Mouse (Mus musculus): ENCODE measurements around the gene Pecr.

The Pecr gene

DNA sequence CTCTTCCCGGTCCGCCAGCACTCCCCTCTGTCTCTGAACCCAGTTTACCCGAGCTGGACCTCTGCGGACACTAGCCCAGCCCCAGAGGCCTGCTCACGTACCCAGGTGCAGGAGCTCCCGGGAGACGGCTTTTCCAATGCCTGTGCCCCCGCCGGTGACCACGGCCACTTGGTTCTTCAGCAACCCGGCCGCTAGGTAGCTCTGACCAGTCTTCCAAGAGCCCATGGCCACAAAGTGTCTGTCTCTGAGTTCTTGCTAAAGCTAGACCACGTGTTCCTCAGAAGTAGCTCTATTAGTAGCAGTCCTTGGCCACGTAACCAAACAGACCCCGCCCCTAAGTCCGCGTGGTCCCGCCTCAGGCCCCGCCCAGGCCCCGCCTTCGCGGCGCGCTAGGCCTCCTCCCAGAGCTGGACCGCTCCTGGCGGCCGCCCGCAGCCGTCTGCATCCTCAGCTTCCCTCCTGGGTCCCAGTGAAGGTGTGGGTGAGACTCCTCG, at the start of gene Pecr, which contains the start of gene Tmem169:
TSS of gene Pecr (minus strand) at position 323 of the 494 bp plus-strand sequence.
TSS of gene Tmem169 (plus strand) at position 378 of the 494 bp plus-strand sequence.
- peak; percentile 85 for DNase-seq (ENCODE audit: low spot score)

DNA sequence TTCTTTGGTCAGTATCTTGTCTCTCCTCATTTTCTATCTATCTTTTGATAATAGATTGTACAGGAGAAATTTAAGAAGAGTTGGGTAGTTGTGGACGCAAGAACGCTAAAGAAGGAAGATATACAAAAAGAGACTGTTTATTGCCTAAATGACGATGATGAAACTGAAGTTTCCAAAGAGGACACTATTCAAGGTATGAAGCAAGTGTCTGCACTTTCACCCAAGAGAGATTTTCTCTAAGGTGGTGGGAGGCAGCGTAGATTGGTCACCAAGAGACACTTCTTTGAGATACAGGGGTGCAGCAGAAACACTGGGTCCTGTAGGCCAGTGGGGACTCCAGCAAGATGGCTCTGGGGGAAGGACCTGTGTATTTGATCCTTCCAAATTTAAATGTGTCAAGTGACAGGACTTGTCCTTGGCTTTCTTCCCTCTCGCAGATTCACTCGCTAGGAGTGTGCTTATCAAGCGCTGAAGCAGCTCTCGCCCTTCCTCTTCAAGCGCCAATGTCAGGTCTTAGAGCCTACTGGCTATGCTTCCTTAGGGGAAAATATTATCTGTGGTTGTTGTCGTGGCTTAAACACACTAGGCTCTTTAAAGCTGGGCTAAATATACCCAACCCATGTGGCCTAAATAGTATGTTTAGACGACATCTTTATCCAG, 42.2 kb upstream of the Pecr start:
- DNase-seq (ENCODE audit: low spot score) = no peak

DNA sequence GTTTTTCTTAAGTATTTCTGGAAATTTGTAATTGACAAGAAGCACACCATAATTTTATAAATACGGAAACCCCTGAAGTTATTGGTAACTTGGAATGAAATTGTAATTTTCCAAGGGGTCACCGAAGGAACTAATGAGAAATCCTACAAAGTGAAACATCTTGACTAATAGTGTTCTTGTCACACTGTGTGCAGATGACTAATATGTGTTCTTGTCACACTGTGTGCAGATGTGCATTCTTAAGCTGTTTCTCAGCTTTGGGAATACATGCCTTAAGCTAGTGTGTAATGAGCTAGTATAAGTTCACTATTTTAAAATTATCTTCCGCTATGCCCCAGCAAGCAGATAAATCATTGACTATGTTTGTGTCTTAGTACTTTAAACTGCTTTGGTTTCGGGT, 39.1 kb upstream of the Pecr start:
- DNase-seq (ENCODE audit: low spot score) = no peak

DNA sequence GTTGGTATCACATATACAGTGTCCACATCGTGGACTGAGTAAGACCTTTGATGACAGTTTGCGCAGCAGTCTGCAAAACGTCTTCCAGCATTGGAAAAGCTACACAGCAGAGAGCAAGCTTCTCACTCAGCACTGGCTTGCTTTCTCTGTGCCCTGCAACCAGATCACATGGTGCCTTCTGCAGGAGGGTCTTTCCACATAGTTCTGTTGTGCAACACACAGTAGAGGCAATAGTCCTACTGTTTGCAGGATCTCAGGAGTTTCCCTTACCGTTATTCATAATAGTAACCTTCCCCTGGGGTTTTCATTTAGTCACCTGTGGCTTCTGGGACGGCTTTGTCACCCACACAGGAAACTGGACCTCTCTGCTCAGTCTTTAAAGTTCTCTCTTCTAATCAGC, 36.6 kb upstream of the Pecr start:
- no peak for DNase-seq (ENCODE audit: low spot score)

DNA sequence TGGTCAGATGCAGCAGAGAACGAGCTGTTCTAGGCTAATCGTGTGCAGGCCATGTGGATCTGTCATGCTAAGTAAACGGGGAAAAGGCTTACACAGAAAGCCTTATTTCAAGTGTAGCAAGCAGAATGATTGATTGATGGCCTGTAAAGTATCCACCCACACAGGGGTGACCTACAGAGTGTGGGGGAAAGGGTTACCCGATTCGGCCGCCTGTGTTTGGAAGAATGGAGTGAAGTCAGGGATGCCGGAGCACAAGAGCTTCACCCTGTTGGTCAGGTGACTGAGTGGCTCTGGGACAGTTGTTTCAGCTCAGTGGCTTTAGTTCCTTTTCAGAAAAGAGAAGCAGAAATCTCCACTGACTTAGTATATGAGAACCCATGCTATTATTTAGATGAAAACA, 32.8 kb upstream of the Pecr start:
- no peak for DNase-seq (ENCODE audit: low spot score)

DNA sequence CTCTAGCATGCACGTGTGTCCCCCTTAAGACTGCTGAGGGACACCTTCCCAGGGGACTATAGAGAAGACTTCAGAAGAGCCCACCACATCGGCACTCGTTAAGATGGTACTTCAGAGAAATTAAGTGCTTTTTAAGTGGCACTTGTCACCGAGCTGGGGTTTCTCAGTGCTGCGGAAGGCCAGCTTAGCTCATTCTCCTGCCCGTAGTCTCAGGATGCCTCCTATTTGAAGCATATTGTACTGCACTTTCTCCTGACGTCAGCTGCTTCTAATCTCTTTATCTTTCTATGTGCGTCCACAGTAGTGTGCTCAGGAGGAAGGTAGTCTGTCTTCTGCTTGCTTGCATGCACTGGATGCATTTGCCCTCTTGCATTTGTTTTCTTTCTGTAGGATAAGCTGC, 32.3 kb upstream of the Pecr start:
- DNase-seq (ENCODE audit: low spot score) = no peak

DNA sequence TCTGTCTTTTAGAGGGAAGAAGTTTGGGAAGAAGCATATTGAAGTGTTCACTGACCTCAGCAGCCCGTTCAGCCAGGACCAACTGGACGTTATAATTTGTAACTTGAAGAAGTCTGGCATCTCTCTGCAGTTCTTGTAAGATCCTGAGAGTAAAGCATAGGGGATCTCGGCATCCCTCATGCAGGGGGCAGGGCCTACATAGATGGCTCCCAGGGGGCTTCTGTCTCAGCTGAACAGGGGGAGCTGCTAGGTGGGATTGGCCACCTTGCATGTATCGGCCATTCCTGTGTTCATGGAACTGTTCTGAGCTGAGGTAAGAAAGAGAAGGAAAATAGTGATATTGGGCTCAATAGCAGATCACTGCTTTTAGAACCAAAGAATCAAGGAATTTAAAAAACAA, 31.3 kb upstream of the Pecr start:
- DNase-seq (ENCODE audit: low spot score) = no peak

DNA sequence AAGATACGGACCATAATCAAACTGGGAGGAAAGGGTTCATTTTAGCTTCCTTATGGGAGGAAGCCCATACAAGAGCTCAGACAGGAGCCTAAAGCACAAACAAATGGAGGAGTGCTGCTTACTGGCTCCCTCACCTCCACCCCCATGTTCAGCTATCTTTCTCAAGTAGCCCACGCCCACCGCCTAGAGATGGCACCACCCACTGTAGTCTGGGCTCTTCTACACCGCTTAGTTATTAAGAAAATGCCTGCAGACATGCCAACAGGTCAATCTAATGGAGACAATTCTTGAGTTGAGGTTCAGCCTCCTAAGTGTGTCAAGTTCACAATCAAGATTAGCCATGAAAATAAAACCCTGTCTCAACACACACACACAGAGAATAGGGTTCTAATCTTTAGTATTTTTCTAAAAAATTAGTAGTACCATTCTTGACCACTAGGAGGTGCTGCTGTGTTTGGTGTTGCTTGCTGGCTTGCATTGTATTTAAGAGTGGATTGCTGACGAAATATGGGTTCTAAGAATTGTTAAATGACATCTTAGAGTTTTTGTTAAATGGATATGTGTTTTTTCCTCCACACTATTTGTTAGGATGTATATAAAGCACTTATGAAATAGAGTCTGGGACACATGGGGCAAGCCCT, 29.4 kb upstream of the Pecr start:
- peak; percentile 59 for DNase-seq (ENCODE audit: low spot score)

DNA sequence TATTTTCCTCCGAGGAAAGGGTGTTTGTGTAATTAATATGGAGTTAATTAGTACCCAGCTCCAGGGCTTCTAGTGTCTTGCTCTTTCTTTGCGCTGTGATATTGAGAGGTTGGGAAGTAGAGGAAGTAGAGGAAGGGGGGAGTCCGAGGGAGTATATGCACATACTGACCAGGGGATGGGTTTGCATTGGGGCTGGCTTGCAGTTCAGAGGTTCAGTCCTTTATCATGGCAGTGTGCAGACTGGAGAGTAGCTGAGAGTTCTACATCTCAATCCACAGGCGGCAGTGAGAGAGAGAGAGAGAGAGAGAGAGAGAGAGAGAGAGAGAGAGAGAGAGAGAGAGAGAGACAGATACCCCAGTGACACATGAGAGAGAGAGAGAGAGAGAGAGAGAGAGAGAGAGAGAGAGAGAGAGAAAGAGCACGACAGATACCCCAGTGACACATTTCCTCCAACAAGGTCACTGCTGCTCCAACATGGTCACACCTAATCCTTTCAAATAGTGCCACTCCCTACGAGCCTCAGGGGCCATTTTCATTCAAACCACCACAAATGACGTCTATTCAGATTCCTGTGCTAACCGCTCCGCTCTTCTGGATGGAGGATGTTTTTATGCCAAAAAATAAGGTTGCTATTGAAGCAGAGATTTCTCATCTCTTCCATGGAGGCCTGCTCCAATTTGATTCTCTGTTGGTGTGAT, 28.7 kb upstream of the Pecr start:
- no peak for DNase-seq (ENCODE audit: low spot score)

DNA sequence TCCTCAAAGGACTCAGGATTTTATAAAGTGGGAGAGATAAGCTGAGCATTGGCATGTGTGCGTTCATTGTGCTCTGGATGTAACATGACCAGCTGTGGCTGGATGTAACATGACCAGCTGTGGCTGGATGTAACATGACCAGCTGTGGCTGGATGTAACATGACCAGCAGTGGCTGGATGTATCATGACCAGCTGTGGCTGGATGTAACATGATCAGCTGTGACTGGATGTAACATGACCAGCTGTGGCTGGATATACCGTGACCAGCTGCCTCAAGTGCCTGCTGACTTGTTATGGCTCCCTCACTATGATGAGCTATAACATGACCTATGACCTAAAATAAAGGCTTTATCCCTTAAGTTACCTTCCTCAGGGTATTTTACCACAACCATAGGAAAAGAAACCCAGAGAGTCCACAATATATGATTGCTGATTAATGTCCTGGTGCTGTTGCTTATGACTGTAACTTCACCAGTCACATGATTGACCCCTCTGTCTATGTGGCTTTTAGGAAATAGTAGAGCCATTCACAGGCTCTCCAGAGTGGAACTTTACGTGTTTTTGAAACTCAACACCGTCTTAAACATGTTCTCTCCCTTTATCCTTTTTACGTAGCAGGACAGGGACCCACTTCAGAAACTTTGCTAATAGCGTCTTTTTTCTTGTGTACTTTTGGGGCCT, 25.8 kb upstream of the Pecr start:
- no peak for DNase-seq (ENCODE audit: low spot score)

DNA sequence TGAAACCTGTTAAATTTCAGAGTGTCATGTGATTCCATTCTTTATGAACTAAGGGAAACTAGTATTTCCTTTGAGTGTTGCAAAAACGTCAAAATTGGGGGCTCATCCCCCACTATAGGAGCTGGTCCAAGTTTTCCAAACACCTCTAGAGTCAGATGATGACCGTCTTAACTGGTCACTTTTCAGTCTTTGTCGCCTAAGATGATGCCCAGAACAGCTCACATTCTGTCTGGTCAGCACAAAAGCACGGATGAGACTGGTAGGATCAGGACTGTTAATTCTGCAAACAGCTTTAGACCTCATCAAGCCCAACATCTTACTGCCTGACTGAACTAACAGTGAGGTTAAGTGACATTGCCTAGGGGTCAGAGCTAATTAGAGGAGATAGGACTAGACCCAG, 24.8 kb upstream of the Pecr start:
- no peak for DNase-seq (ENCODE audit: low spot score)

DNA sequence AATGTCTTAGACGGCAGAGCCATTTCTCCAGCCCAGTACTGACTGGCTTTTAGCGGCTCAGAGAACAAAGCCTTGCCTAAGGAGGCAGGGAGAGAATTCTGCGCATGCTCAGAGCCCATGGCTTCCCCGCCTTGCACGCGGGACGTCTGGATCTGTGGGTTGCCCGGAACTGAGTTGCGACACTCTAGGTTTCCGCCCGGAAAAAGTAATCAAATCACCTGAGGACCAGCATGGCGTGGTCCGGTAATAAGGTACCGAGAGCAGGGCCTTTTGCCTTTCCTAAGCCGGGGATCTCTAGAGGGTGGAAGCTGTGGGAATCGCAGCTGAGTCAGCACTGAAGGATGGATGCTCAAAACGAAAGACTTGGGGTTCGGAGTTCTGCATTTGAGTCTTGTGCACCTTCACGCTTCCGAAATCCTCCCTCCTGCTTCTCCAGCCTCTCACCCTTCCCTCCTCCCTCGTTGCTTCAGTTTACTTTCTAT, 23.2 kb upstream of the Pecr start, which contains the start of gene Xrcc5:
TSS of gene Xrcc5 (plus strand) at position 105 of the 482 bp plus-strand sequence.
- DNase-seq (ENCODE audit: low spot score) = peak; percentile 94

DNA sequence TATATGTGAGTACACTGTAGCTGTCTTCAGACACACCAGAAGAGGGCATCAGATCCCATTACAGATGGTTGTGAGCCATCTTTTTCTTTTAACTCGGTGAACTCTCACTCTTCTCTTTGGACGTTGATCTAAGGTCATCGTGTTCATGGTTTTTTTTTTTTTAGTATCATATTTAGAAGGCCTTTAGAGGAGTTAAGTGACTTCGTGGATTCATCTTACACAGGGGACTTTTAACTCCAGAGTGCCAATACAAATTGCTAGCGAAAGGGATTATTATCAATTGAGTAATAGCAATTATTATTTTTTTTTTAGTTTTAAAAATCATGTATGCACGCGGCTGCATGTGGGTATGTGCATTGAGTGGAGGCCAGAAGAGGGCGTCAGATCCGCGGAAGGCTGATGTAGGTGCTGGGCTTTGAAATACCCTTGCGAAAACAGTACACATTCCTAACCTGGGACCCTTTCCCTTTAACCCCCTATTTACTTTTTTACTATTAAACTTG, 22.6 kb upstream of the Pecr start:
- DNase-seq (ENCODE audit: low spot score) = peak; percentile 62

DNA sequence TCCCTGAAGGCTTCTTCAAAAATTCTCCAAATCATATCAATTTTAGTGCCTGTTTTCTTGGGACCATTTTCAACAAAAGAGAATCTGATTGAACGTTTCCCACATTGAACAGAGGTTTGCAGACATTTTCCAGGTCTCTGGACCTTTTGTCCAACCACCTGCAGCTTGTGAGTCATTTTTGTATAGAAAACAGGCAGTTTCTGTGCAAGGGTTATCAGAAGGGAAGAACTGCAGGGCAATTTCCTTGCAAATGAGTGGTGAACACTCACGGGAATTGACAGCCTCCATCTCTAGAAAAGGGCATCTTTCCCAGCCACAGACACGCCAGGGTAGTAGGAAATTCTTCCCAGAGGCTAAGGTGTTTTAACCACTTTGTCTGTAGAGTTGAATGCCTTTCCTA, 22.1 kb upstream of the Pecr start:
- DNase-seq (ENCODE audit: low spot score) = no peak

DNA sequence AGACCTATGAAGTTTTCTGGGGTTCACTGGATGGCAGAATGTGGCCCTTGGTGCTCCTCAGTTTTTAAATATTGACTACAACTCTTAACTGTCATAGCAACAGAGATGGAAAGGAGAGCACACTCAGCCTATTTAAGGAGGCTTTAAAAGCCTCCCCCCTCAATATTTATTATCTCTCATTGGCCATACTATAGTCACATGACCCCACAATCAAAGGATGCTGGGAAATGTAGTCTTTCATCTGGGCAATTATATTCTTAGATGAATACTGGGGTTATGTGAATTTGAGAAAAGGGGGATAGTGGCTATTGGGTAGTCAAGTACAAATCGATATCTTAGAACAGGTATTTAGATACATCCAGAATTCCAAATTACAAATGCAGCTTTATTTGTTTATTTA, 17.7 kb upstream of the Pecr start:
- DNase-seq (ENCODE audit: low spot score) = no peak

DNA sequence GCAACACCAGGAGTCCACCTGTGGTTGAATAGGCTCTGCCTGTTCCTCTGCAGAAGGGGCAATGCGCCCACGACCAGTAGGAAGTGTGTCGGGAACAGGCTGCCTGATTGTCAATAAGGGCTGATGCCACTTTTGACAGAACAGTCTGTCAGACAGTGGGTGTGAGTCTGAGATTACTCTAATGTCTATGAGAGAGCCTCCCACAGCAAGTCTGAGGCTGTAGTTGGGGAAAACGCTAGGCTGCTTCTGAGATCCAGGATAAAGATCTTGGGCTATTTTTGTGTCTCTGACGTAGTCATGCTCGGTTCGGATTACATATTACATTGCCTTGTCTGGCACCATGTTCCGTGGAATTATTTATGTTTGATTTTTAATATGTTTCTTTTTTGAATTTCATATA, 11.6 kb upstream of the Pecr start:
- no peak for DNase-seq (ENCODE audit: low spot score)

DNA sequence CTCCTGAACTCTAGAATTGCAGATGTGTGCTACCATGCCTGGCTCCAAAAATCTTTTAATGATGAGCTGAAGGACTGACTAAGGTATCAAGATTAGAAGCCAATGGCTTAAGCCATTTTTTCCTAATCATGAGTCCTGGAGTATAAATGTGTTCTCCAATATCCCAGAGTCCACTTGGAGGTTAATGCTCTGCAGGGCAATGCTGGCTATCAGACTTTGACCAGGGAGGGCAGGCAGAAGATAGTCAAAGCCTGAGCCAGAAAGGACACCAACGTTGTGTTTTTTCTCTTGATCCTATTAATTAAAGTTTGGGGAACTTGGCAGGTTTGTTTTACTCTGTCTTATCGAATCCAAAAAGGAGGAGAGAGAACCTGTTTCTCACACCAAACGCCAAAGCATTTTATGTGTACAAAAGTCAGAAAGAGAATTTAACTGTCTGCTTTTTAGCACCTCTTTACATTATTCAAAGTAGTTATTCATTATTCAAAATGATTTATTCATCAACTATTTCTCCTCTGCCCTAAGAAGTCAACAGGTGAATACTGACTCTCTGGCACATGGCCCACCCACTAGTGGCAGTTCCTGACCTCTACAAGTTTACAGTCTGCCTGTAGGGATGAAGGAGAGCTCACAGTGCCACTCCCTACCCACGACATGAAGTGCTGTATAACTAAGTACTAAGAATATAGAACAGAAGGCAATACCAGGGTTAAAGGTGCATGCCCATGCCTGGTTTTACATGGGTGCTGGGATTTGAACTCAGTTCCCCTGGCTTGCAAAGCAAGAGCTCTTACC, 10.0 kb upstream of the Pecr start:
- no peak for DNase-seq (ENCODE audit: low spot score)

DNA sequence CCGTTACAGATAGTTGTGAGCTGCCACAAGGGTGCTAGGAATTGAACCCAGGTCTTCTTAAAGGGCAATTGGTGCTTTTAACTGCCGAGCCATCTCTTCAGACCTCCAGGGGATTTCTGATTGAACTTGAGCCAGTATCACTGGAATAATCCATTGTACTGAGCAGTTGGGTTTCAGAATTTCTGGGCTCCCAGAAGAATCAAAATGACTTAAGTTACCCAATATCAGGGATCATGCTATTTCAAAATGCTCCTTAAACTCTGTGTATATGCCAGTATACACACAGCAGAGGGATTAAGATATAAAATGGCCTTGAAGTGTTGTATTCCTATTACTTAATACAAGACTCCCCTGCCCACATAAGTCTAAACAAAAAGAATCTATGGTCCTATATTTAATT, 7.8 kb upstream of the Pecr start:
- DNase-seq (ENCODE audit: low spot score) = no peak

DNA sequence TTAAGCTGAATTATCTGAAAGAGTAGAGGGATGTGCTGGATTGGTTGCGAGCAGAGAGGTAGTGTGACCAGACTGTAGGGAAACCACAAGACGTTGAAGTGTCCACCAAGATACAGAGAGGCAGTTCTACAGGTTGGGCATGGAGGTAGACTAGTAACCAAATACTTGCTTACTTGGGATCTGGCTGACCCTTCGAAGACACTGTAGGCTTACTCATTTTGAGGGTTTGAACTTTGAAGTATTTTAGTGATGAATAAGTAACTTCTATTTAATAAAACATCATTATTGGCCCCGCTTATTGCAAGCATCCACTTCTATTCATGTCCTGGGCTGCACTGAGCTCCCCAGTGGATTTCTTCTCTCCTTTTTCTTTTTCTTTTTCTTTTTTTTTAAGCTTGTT, 7.3 kb upstream of the Pecr start:
- DNase-seq (ENCODE audit: low spot score) = no peak

DNA sequence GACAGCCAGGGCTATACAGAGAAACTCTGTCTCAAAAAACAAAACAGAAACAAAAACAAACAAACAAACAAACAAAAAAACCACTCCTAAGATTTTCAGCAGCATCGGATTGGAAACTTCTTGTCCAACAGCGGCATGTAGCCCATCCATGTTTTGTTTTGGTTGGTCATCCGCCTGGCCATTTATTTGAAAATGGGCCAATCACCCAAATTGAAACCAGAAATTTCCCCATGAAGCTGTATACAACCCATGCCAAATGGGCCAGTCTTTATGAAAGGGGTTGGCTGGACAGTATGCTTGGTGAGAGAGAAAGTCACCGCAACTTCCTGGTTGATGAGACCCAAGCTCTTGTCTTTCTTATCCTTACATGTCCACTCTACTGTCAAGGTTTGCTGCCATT, 6.8 kb upstream of the Pecr start:
- DNase-seq (ENCODE audit: low spot score) = no peak

DNA sequence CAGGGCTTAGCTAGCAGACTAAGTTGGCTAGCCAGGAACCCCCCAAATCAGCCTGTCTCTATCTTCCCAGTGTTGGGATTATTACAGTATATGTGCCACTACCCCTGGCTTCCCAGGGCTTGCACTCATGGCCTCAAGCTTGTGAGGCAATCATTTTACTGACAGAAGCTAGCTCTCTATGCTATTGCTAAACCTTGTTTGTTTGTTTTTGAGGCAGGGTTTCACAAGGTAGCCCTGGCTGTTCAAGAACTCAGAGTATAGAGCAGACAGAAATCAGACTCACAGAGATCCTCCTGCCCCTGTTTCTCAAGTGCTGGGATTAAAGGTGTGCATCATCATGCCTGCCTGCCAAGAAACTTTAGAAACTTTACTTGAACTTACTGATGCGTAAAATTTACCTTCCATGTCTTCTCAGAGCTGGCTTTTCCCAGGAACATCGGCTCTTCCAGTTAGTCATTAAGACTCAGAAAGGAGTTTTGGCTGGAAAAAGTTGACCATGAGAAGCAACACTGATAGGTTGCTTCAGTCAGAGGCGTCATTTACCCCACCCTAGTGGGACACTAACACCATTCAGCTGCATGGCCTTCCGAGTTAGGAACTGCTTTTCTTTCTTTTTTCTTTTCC, 4.5 kb upstream of the Pecr start:
- no peak for DNase-seq (ENCODE audit: low spot score)
